ENCODE assay signal across 15 mouse cellular contexts in the genomic region with DNA sequence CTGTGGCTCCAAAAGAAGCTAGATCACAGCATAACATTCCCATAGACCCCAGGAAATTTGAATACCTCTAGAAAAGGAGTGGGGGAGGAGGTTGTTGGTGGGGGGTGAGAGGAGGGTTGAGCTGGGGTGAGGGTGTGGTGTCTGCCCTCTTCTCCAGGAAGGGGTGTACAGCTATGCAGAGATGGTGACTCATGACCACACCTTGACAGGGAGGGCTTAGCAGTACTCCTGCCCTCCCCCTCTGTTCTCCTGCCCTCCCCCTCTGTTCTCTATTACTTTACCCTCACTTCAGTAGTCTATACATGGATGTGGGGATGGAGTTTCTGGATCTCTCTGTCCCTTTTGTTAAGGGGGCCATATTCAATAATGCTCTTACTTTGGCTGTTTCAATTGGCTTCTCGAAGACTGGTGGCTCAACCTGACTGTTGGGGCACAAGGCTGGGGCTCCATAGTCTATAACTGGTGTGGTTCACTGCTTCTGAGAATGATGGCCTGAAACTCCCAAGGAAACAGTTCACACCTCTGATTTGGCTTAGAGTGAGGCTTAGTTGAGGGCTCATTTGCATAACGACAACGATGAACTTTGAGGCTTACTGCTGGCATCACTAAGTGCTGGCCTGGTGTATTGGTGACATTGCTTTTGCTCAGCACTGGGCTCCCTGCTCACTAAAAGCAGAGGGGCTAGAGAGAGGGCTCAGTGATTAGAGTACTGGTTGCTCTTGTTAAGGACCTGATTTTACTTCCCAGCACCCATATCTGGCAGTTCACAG. TPM values are rescaled to one million over a fixed set of nuclear protein-coding genes. Genes with fewer than 3 reads are reported as not detected.
"Had no signal": no experiment of that assay in that cellular context is flagged by ENCODE, and none has a peak within 500 bp of the region (broad histone marks: within the 10 kb centered on the region; RNA-seq: fewer than 3 reads in every experiment).

No protein-coding gene starts in this region.

- H3K4me1 ChIP-seq: kidney, embryonic 15.5 days; limb, embryonic 12.5 days; lung, embryonic 15.5 days; neural tube, embryonic 12.5 days; stomach, embryonic 15.5 days had no signal

- H3K27me3 ChIP-seq: kidney, embryonic 15.5 days; limb, embryonic 12.5 days; lung, embryonic 15.5 days; neural tube, embryonic 12.5 days; stomach, embryonic 15.5 days had no signal

- H3K9ac ChIP-seq: kidney, embryonic 15.5 days; limb, embryonic 12.5 days; liver, postnatal 0 days; lung, embryonic 15.5 days; neural tube, embryonic 12.5 days; stomach, embryonic 15.5 days had no signal

- H3K4me3 ChIP-seq: kidney, embryonic 15.5 days; limb, embryonic 12.5 days; lung, embryonic 15.5 days; myocyte; neural tube, embryonic 12.5 days; stomach, embryonic 15.5 days had no signal

- DNase-seq: kidney, adult 2 months; kidney, postnatal 25 days; liver, postnatal 0 days; lung, postnatal 14 days; midbrain, embryonic 14.5 days; spleen, adult 18-20 months; thymus, postnatal 36 days had no signal

- H3K4me2 ChIP-seq: kidney, embryonic 15.5 days; limb, embryonic 12.5 days; lung, embryonic 15.5 days; neural tube, embryonic 12.5 days; stomach, embryonic 15.5 days had no signal

- H3K9me3 ChIP-seq: kidney, embryonic 15.5 days; limb, embryonic 12.5 days; lung, embryonic 15.5 days; neural tube, embryonic 12.5 days; stomach, embryonic 15.5 days had no signal

- H3K27ac ChIP-seq: kidney, embryonic 15.5 days; limb, embryonic 12.5 days; lung, embryonic 15.5 days; macrophage; neural tube, embryonic 12.5 days; stomach, embryonic 15.5 days had no signal

- ATAC-seq: liver, postnatal 0 days had no signal

- H3K36me3 ChIP-seq: kidney, embryonic 15.5 days; limb, embryonic 12.5 days; lung, embryonic 15.5 days; neural tube, embryonic 12.5 days; stomach, embryonic 15.5 days had no signal

RNA-seq across cellular contexts. Expression of gene Cd70, which starts 23.5 kb away (rescaled TPM):
- polyA plus RNA-seq: limb, embryonic 12.5 days; liver, adult 2 months; liver, postnatal 0 days; lung, embryonic 15.5 days; macrophage; myocyte; neural tube, embryonic 12.5 days had no signal
